Mouse (Mus musculus): ENCODE measurements at regions not wholly inside any gene's neighbourhood (a gene's known extent, or its start where the extent isn't known, plus 50 kb on each side); places are given as distances from the start of the nearest gene placed in this dataset.

DNA sequence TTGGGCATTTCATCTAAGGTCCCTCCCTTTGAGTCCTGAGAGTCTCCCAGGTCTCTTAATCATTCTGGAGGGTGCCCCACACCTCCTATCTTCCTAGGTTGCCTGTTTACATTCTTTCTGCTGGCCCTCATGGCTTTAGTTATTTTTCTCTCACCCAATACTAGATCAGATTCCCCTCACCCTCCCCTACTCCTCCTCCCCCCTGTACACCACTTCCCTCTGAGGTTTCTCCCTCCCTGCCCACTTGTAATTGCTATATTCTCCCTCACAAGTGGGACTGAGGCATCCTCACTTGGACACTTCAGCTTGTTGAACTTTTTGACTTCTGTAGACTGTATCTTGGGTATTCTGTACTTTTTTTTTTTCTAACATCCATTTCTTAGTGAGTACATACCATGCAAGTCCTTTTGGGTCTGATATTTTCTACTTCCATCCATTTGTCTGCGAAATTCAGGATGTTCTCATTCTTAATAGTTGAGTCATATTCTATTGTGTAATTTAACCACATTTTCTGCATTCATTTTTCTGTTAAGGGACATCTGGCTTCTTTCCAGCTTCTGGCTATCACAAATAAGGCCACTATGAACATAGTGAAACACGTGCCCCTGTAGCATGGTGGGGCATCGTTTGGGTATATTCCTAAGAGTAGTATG is 113.3 kb downstream of the 4931408C20Rik start:
- Histone ChIP-seq H3K36me3 (ENCODE audit: control insufficient read depth, insufficient read depth, low read length) (no peaks in the 10 kb centered on the region), H3K27me3 (ENCODE audit: control insufficient read depth, insufficient read depth, low read length) (no peaks in the 10 kb centered on the region), H3K9me3 (ENCODE audit: control insufficient read depth, low read depth, low read length) (no peaks in the 10 kb centered on the region), H3K27ac (ENCODE audit: low read length) (no peak overlapping the region), H3K9ac (replicated peaks; ENCODE audit: low read depth, low read length) (no peak overlapping the region), H3K4me1 (ENCODE audit: control insufficient read depth, insufficient read depth, low read length) (no peaks in the 10 kb centered on the region), H3K4me3 (ENCODE audit: low read depth, low read length) (no peak overlapping the region), H3K4me2 (replicated peaks; ENCODE audit: low read depth, low read length) (no peak overlapping the region)
- WGBS: 75% methylated on average over 3 of the region's 3 CpGs
- ATAC-seq (ENCODE audit: insufficient number of reproducible peaks, insufficient read depth, low FRiP score, low read depth): no peak

DNA sequence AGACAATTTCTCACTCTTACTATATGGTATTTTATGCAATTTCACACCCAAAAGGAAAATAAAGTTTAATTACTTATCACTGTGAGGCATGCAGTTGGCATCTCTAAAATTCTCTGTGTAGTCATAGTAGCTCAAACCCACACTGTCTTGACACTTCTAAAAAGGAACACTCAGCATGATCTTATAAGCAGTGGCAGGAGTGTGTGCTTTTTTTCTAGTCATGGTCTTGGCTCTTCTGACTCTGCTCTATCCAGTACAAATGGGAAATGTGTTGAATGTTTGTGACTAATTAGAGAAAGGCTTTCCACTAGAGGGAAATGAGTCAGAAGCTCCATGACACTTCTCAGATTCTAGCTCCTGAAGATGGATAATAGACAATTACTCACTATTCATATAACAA is 127.8 kb downstream of the 4931408C20Rik start:
- Histone ChIP-seq H3K9me3 (ENCODE audit: control insufficient read depth, low read depth, low read length) (no peaks in the 10 kb centered on the region), H3K27me3 (ENCODE audit: control insufficient read depth, insufficient read depth, low read length) (no peaks in the 10 kb centered on the region), H3K36me3 (ENCODE audit: control insufficient read depth, insufficient read depth, low read length) (no peaks in the 10 kb centered on the region), H3K27ac (ENCODE audit: low read length) (no peak overlapping the region), H3K4me2 (replicated peaks; ENCODE audit: low read depth, low read length) (no peak overlapping the region), H3K4me1 (ENCODE audit: control insufficient read depth, insufficient read depth, low read length) (no peaks in the 10 kb centered on the region), H3K4me3 (ENCODE audit: low read depth, low read length) (no peak overlapping the region), H3K9ac (replicated peaks; ENCODE audit: low read depth, low read length) (no peak overlapping the region)
- ATAC-seq (ENCODE audit: insufficient number of reproducible peaks, insufficient read depth, low FRiP score, low read depth): no peak

GRCm38 (mm10) chr1:26524537-26524936 is 162.7 kb downstream of the 4931408C20Rik start:
- H3K4me2 ChIP-seq (replicated peaks; ENCODE audit: low read depth, low read length): no peak overlapping the region
- 85% methylated on average over 1 of the region's 1 CpGs for WGBS
- H3K9ac ChIP-seq (replicated peaks; ENCODE audit: low read depth, low read length): no peak overlapping the region

GRCm38 (mm10) chr1:26511368-26511767 is 175.9 kb downstream of the 4931408C20Rik start:
- H3K9ac ChIP-seq (replicated peaks; ENCODE audit: low read depth, low read length): no peak overlapping the region
- 83% methylated on average over 1 of the region's 1 CpGs for WGBS
- ATAC-seq (ENCODE audit: insufficient number of reproducible peaks, insufficient read depth, low FRiP score, low read depth): no peak

More at GRCm38 (mm10) chr1:26524537-26524936, 162.7 kb downstream of the 4931408C20Rik start:
- no peaks in the 10 kb centered on the region for H3K36me3 ChIP-seq (ENCODE audit: control insufficient read depth, insufficient read depth, low read length)
- H3K27me3 ChIP-seq (ENCODE audit: control insufficient read depth, insufficient read depth, low read length): no peaks in the 10 kb centered on the region
- H3K9me3 ChIP-seq (ENCODE audit: control insufficient read depth, low read depth, low read length): no peaks in the 10 kb centered on the region
- ATAC-seq (ENCODE audit: insufficient number of reproducible peaks, insufficient read depth, low FRiP score, low read depth): 0 out of 2 replicates have a peak, but pooled peaks have one; percentile 42
- H3K4me1 ChIP-seq (ENCODE audit: control insufficient read depth, insufficient read depth, low read length): no peaks in the 10 kb centered on the region
- no peak overlapping the region for H3K4me3 ChIP-seq (ENCODE audit: low read depth, low read length)
- H3K27ac ChIP-seq (ENCODE audit: low read length): no peak overlapping the region

More at GRCm38 (mm10) chr1:26511368-26511767, 175.9 kb downstream of the 4931408C20Rik start:
- H3K36me3 ChIP-seq (ENCODE audit: control insufficient read depth, insufficient read depth, low read length): no peaks in the 10 kb centered on the region
- no peak overlapping the region for H3K4me2 ChIP-seq (replicated peaks; ENCODE audit: low read depth, low read length)
- H3K4me1 ChIP-seq (ENCODE audit: control insufficient read depth, insufficient read depth, low read length): no peaks in the 10 kb centered on the region
- H3K4me3 ChIP-seq (ENCODE audit: low read depth, low read length): no peak overlapping the region
- H3K9me3 ChIP-seq (ENCODE audit: control insufficient read depth, low read depth, low read length): no peaks in the 10 kb centered on the region
- H3K27ac ChIP-seq (ENCODE audit: low read length): no peak overlapping the region
- H3K27me3 ChIP-seq (ENCODE audit: control insufficient read depth, insufficient read depth, low read length): no peaks in the 10 kb centered on the region
